Mouse (Mus musculus): ENCODE results near the gene Cbarp.
A peak's percentile ranks its signal among the peaks of the same experiment; 100 is the strongest.

Gene Cbarp

DNA sequence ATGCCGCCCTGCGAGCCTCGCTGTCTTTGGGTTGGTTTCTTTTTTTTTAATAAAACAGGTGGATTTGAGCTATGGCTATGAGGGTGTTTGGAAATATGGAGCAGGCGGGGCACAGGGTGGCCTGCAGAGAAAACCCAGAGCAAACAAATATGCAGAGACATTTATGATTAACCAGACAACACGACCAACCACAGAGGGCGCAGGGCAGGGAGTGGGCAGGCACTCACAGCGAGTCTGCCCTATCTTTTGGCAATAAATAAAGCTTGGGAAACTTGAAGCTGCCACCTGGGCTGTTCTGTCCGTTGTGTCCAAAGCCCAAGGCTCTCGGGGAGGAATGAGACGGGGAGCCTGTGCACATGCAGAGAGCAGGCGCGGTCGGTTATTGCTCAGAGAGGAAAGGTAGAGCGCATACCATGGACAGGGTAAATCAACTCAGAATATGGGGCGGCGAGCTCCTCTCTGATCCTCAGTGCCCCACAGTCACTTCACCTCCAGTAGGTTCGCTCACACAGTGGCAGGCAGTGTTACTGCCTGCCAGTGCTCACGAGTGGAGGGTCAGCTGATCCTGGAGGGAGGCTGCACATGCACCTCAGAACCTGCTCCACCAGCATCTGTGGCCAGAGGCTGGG lies 10.1 kb downstream of the Cbarp start:
- peak in 1 of 2 experiments; percentile 35 for DNase-seq (ENCODE audit: low spot score in 2 of 2)

GRCm38 (mm10) chr10:80129846-80130245 lies 10.8 kb downstream of the Cbarp start:
- DNase-seq (ENCODE audit: low spot score in 2 of 2), result peak; percentile 52 to 63

DNA sequence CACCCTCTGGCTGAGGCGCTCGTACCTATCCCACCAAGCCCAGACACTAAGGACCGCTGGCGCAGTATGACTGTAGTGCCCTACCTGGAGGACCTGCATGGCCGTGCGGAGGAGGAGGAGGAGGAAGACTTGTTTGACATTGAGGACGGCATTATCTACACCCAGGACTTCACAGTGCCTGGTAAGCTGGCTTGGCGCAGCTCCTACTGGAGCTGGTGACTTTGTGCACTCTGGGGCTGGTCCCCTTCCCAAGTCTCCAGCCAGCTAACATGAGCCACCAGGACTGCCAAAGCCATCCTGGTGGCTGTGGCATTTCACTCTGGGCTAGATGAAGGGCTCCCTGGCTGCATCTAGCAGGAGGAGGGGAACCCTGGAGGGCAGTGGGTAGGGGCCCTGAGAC lies 12.7 kb downstream of the Cbarp start:
- no peak for DNase-seq (ENCODE audit: low spot score in 2 of 2)

- DNase-seq (ENCODE audit: low spot score in 2 of 2), result peak in 1 of 2 experiments; percentile 25
Observed at GRCm38 (mm10) chr10:80123932-80124562, 16.6 kb downstream of the Cbarp start.

DNA sequence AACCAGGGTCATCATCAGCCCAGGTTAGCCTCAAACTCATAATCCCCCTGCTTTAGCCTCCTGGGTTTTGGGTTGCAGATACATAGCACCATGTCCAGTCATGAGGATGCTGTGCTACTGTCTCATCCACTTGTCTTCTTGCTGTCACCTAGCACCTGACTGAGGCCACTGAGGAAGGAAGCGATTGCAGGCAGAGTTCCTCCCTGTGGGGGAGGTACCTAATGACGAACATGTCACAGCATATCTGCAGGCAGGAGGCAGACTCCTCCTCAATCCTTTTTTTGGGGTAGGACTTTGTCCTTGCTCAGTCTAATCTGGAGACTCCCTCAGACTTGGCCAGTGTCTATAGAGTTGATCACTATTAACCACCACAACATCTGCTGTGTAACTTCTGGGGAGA lies 19.0 kb downstream of the Cbarp start:
- no peak for DNase-seq (ENCODE audit: low spot score in 2 of 2)

- DNase-seq (ENCODE audit: low spot score in 2 of 2), result no peak
Observed at GRCm38 (mm10) chr10:80120146-80120545, 20.5 kb downstream of the Cbarp start.

DNA sequence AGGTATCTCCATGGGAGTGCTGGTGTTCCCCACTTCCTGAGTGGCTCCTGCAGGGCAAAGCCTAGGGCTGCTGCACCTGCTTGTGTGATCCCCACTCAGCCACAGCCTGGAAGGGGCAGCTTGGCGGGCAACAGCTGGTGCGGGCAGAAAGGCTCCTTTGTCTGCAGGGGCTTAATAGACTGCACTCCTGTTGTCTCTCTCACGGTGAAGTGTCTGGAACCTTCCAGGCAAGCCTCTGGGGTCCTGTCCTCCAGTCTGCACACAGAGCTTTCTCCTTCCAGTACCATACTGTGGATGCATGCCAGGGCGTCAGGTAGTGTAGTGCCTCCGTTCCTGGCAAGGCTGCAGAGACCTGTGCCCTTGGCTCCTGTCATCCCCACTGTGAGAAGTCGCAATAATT lies 22.1 kb downstream of the Cbarp start:
- peak in 1 of 2 experiments; percentile 44 for DNase-seq (ENCODE audit: low spot score in 2 of 2)

- peak in 1 of 2 experiments; percentile 35 for DNase-seq (ENCODE audit: low spot score in 2 of 2)
Observed at GRCm38 (mm10) chr10:80117736-80118135, 22.9 kb downstream of the Cbarp start.

DNA sequence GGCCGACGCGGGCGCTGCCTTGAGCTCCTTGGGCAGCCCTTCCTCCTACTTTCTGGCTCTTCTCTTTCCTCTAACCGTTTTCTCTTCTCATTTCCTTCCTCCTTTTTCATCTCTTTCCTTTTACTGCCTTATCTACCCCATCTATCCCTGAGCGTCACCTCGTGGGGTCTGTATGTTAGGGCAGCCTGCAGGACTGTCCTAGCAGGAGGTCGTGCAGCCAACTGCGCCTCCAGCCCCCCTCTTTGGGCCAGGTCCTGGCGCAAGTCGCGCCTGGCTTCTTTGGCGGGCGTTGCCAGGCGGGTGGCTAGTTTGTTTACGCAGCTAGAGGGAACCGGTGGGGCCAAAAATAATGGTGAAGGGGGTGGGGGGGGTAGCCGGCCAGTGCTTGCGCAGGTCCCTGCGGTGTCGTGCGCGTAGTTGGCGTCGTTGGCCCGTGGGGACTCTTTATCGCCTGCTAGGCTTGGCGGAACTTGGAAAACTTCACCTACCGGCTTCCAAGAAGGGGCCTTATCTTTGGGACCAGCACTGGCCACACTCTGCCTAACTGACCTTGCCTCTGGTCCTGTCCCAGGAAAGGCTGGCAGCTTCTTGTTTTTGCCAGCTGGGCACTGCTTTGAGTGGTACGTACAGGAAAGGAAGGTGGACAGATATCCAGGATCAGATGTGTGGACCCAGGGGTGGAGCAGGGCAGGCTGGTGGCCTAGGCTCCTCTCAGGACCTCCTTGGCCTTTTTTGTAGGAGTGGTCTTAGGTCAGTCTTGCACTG lies 23.5 kb downstream of the Cbarp start:
- peak in 1 of 2 experiments; percentile 44 for DNase-seq (ENCODE audit: low spot score in 2 of 2)

- peak in 1 of 2 experiments; percentile 40 for DNase-seq (ENCODE audit: low spot score in 2 of 2)
Observed at GRCm38 (mm10) chr10:80116563-80116926, 24.1 kb downstream of the Cbarp start.

DNA sequence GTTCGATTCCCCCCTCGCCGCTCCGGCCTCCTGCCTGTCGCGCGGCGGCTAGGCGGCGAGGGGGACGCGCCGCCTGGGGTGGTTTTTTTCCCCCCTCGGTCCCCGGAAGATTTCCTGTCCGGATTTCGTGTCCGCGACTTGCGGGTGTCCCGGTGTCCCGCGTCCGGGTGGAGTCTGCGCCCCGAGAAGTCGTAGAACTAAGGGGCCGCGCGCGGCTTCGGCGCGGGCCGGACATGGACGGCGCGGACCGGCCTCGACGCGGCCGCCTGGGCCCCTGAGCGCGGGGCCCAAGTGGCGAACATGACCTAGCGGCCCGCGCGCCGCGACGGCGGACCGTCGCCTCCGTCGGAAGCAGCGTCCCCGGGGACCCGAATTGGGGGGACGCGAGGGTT lies 24.7 kb downstream of the Cbarp start:
- no peak for DNase-seq (ENCODE audit: low spot score in 2 of 2)

GRCm38 (mm10) chr10:80115290-80115943 lies 25.2 kb downstream of the Cbarp start, which contains the start of gene Stk11:
Stk11 (plus strand) TSS chr10:80115803.
- peak; percentile 100 for DNase-seq (ENCODE audit: low spot score in 2 of 2)

DNA sequence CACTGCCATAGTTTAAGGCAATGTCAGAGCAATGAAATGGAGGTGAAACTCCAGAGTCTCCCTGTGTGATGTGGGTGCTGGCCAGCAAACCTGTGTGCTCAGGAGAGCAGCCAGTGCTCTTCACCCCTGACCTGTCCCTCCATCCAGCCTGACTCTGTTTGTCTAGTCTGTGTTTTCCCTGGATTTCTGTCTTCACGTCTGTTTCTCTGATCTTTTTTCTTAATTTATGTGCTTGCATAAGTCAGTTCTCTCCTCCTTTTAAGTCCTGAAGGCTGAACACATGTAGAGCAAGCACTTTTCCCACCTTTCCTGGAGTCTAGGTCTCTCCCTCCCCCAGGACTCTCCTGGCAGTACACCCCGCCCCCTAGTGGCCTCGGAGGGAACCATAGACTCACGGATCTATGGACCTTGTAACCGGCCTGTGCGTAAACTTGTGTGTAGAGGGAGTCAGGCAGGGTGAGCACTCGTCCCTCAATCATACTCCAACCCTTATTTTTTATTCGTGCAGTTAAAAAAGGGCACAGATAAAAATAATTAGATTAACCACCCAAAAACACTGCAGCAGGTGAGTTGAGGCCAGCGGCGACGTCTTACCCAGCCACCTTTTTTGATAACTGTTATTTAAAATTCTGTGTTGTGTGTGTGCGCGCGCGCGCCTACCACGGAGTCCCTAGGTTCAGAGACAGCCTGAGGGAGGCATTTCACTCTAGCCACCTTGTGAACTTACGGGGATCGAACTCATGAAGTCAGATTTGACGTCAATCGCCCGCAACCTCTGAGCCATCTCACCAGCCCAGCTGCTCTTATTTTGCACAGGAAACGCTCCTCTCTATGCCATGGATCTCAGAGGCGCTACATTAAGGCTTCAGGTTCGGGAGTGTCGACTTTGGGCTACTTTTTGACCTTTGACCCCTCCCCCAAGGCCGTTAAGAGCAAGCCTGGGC lies 26.0 kb downstream of the Cbarp start:
- peak; percentile 90 to 91 for DNase-seq (ENCODE audit: low spot score in 2 of 2)

- no peak for DNase-seq (ENCODE audit: low spot score in 2 of 2)
Observed at GRCm38 (mm10) chr10:80107678-80108077, 33.0 kb downstream of the Cbarp start.

- no peak for DNase-seq (ENCODE audit: low spot score in 2 of 2)
Observed at GRCm38 (mm10) chr10:80105926-80106325, 34.7 kb downstream of the Cbarp start.

GRCm38 (mm10) chr10:80105460-80105859 lies 35.2 kb downstream of the Cbarp start, which contains the start of gene Sbno2:
Sbno2 (minus strand) TSS chr10:80105571.
- DNase-seq (ENCODE audit: low spot score in 2 of 2), result no peak

GRCm38 (mm10) chr10:80104181-80104580 lies 36.5 kb downstream of the Cbarp start:
- no peak for DNase-seq (ENCODE audit: low spot score in 2 of 2)

DNA sequence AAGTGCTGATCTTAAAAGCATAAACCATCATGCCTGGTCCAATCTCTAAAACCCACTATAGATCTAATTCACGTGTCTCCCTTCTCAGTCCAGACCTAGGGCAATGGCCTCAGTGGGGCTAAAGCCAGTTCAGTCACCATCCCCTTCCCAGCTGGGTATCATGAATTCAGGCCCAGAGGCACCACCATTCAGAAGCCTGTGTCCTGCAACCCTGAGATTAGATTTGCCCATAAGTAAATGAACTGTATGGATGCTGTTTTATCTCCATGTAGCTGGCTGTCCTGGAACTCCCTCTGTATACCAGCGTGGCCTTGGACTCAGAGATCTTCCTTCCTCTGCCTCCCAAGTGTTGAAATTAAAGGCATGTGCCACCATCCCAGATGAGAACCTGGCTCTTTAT lies 37.6 kb downstream of the Cbarp start:
- DNase-seq (ENCODE audit: low spot score in 2 of 2), result no peak

- peak; percentile 87 to 88 for DNase-seq (ENCODE audit: low spot score in 2 of 2)
Observed at GRCm38 (mm10) chr10:80102216-80102915, 38.3 kb downstream of the Cbarp start.

GRCm38 (mm10) chr10:80100982-80101381 lies 39.7 kb downstream of the Cbarp start:
- DNase-seq (ENCODE audit: low spot score in 2 of 2), result no peak
